Mouse (Mus musculus) liver, embryonic 14.5 days (tissue): ENCODE data around the gene Eml2.

Experiments
- CTCF ChIP-seq: IDR thresholded peaks from 2 replicates; pipeline ENCODE4 v1.5.1; 2016; ENCODE audit warnings: antibody characterized with exemption, low read depth, control low read depth
- EP300 ChIP-seq: IDR thresholded peaks from 2 replicates; pipeline ENCODE4 v1.6.1; 2016; ENCODE audit warnings: antibody characterized with exemption, low read depth

DNA sequence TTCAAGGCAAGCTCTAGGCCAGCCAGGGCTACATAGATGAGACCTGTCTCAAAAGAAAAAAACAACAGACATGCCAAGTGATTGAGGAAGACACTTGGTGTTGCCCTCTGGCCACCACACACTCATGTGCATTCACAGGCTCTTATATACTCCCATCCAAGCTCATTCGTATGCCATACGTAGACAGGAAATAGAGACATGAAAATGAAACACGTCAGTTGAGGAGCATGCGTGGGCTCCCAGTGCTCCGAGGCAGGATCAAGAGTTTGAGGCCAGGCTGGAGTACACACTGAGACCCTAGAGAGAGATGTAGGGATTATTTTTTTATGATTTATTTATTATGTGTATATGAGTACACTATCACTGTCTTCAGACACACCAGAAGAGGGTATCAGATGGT lies 46.8 kb upstream of the Eml2 start:
- TF ChIP-seq CTCF (no peak), EP300 (no peak)
